Mouse (Mus musculus): Measurements from ENCODE around the gene Sv2b. TPM values are rescaled to one million over a fixed set of nuclear protein-coding genes. Genes with fewer than 3 reads are reported as not detected.
"Not testable (repeated sequence)": the region's sequence is repeated elsewhere in the genome, so short reads cannot be mapped to it uniquely, and the experiment has no call there.

Gene Sv2b
- total RNA-seq (2017): not detected in 2 replicates

GRCm38 (mm10) chr7:75308457-75309312 is at the start of gene Sv2b:
TSS of gene Sv2b (minus strand) at chr7:75309262.
- peak; percentile 67 for ATAC-seq (replicated peaks; ENCODE audit: low read depth, poor library complexity, severe bottlenecking)

- no peak for ATAC-seq (replicated peaks; ENCODE audit: low read depth, poor library complexity, severe bottlenecking)
Observed at GRCm38 (mm10) chr7:75358284-75358851, 49.3 kb upstream of the Sv2b start.

- ATAC-seq (replicated peaks; ENCODE audit: low read depth, poor library complexity, severe bottlenecking): no peak
Observed at GRCm38 (mm10) chr7:75355521-75355920, 46.5 kb upstream of the Sv2b start.

- ATAC-seq (replicated peaks; ENCODE audit: low read depth, poor library complexity, severe bottlenecking): no peak
Observed at GRCm38 (mm10) chr7:75352777-75353374, 43.8 kb upstream of the Sv2b start.

- ATAC-seq (replicated peaks; ENCODE audit: low read depth, poor library complexity, severe bottlenecking): 0 out of 2 replicates have a peak, but pooled peaks have one; percentile 42
Observed at GRCm38 (mm10) chr7:75350172-75350571, 41.1 kb upstream of the Sv2b start.

GRCm38 (mm10) chr7:75332311-75332710 is 23.2 kb upstream of the Sv2b start:
- no peak for ATAC-seq (replicated peaks; ENCODE audit: low read depth, poor library complexity, severe bottlenecking)

- ATAC-seq (replicated peaks; ENCODE audit: low read depth, poor library complexity, severe bottlenecking): no peak
Observed at GRCm38 (mm10) chr7:75329740-75330142, 20.7 kb upstream of the Sv2b start.

GRCm38 (mm10) chr7:75328721-75329362 is 19.8 kb upstream of the Sv2b start:
- ATAC-seq (replicated peaks; ENCODE audit: low read depth, poor library complexity, severe bottlenecking): no peak

GRCm38 (mm10) chr7:75325273-75325672 is 16.2 kb upstream of the Sv2b start:
- ATAC-seq (replicated peaks; ENCODE audit: low read depth, poor library complexity, severe bottlenecking): no peak

GRCm38 (mm10) chr7:75322742-75323141 is 13.7 kb upstream of the Sv2b start:
- not testable (repeated sequence) for ATAC-seq (replicated peaks; ENCODE audit: low read depth, poor library complexity, severe bottlenecking)

GRCm38 (mm10) chr7:75320009-75320408 is 10.9 kb upstream of the Sv2b start:
- ATAC-seq (replicated peaks; ENCODE audit: low read depth, poor library complexity, severe bottlenecking): peak; percentile 58

GRCm38 (mm10) chr7:75318320-75318719 is 9.3 kb upstream of the Sv2b start:
- ATAC-seq (replicated peaks; ENCODE audit: low read depth, poor library complexity, severe bottlenecking): peak; percentile 65; the same call in 1 of the 2 replicates

- no peak for ATAC-seq (replicated peaks; ENCODE audit: low read depth, poor library complexity, severe bottlenecking)
Observed at GRCm38 (mm10) chr7:75314873-75315272, 5.8 kb upstream of the Sv2b start.

- ATAC-seq (replicated peaks; ENCODE audit: low read depth, poor library complexity, severe bottlenecking): no peak
Observed at GRCm38 (mm10) chr7:75309570-75309969, 508 bp upstream of the Sv2b start.

- no peak for ATAC-seq (replicated peaks; ENCODE audit: low read depth, poor library complexity, severe bottlenecking)
Observed at GRCm38 (mm10) chr7:75308140-75308456, 964 bp downstream of the Sv2b start.

GRCm38 (mm10) chr7:75307570-75308087 is 1.4 kb downstream of the Sv2b start:
- no peak for ATAC-seq (replicated peaks; ENCODE audit: low read depth, poor library complexity, severe bottlenecking)

GRCm38 (mm10) chr7:75305901-75306465 is 3.1 kb downstream of the Sv2b start:
- ATAC-seq (replicated peaks; ENCODE audit: low read depth, poor library complexity, severe bottlenecking): no peak

GRCm38 (mm10) chr7:75302523-75303215 is 6.4 kb downstream of the Sv2b start:
- ATAC-seq (replicated peaks; ENCODE audit: low read depth, poor library complexity, severe bottlenecking): peak; percentile 57; the same call in 1 of the 2 replicates

- no peak for ATAC-seq (replicated peaks; ENCODE audit: low read depth, poor library complexity, severe bottlenecking)
Observed at GRCm38 (mm10) chr7:75299245-75299644, 9.8 kb downstream of the Sv2b start.

All from common myeloid progenitor, adult 5-6 weeks (primary cell).